Mouse (Mus musculus) hindbrain, embryonic 10.5 days (tissue): ENCODE results near the gene Eif2b2. TPM values are rescaled to one million over a fixed set of nuclear protein-coding genes. Genes with fewer than 3 reads are reported as not detected.

ENCODE experiments used
- DNase-seq: peaks from one replicate; pipeline ENCODE4 v3.0.0-alpha.2; 2017; ENCODE audit warnings: low spot score
- H3K27ac ChIP-seq: fragments of 300-500 bp; sonication (generic); 2 replicates; pipeline ENCODE4 v1.5.1; 2016; ENCODE audit warnings: mild to moderate bottlenecking, moderate library complexity
- H3K27me3 ChIP-seq: fragments of 300-500 bp; sonication (generic); 2 replicates; pipeline ENCODE4 v1.6.1; 2016; ENCODE audit warnings: mild to moderate bottlenecking; ENCODE audit not compliant: poor library complexity, insufficient read depth, severe bottlenecking
- H3K36me3 ChIP-seq: fragments of 300-500 bp; sonication (generic); 2 replicates; pipeline ENCODE4 v1.6.1; 2016; ENCODE audit warnings: mild to moderate bottlenecking, moderate library complexity
- H3K4me1 ChIP-seq: fragments of 300-500 bp; sonication (generic); replicated peaks from 2 replicates; pipeline ENCODE4 v1.6.1; 2016; ENCODE audit warnings: mild to moderate bottlenecking
- H3K4me3 ChIP-seq: fragments of 300-500 bp; sonication (generic); 2 replicates; pipeline ENCODE4 v1.5.1; 2016; ENCODE audit warnings: mild to moderate bottlenecking, moderate library complexity
- H3K9me3 ChIP-seq: fragments of 300-500 bp; sonication (generic); 2 replicates; pipeline ENCODE4 v1.6.1; 2016; ENCODE audit warnings: mild to moderate bottlenecking, moderate library complexity
- WGBS: fragments of 180-500 bp; shearing (Covaris S2); methylation state at CpG from one replicate; pipeline ENCODE4 v1.1.7; 2016; 5-methylcytosine and 5-hydroxymethylcytosine counted together
- polyA plus RNA-seq: library from polyadenylated mRNA; unstranded; fragments of >200 nt; fragmentation: Nextera tagmentation; extraction: Ambion mirVana; gene quantifications from 2 replicates; pipeline ENCODE4 v1.2.1, GENCODE M21; 2016

Eif2b2 gene
- polyA plus RNA-seq, 1 experiment from 2014 or later: 131 TPM

GRCm38 (mm10) chr12:85197936-85198335 lies 21.3 kb upstream of the Eif2b2 start:
- Histone ChIP-seq H3K27ac (0 out of 2 replicates have a peak overlapping the region, but pooled peaks have one; percentile 43), H3K27me3 (peaks cover 32% of the 10 kb centered on the region), H3K9me3 (no peaks in the 10 kb centered on the region), H3K4me1 (peaks cover 40% of the 10 kb centered on the region), H3K36me3 (no peaks in the 10 kb centered on the region), H3K4me3 (peak overlapping the region; percentile 4; the same call in 1 of the 2 replicates)
- peak; percentile 52 for DNase-seq
- WGBS: 43% methylated on average over 8 of the region's 8 CpGs

- Histone ChIP-seq H3K27ac (no peak overlapping the region), H3K4me1 (peaks cover 39% of the 10 kb centered on the region), H3K9me3 (no peaks in the 10 kb centered on the region), H3K27me3 (peaks cover 18% of the 10 kb centered on the region; the same call in 1 of the 2 replicates), H3K36me3 (no peaks in the 10 kb centered on the region), H3K4me3 (no peak overlapping the region)
- DNase-seq: no peak
- 90% methylated on average over 1 of the region's 1 CpGs for WGBS
Observed at GRCm38 (mm10) chr12:85199954-85200353, 19.3 kb upstream of the Eif2b2 start.

- H3K4me1 ChIP-seq: peaks cover 43% of the 10 kb centered on the region
- WGBS: 26% methylated on average over 24 of the region's 24 CpGs
- no peaks in the 10 kb centered on the region for H3K9me3 ChIP-seq
- peaks cover 6% of the 10 kb centered on the region; the same call in 1 of the 2 replicates for H3K27me3 ChIP-seq
- peak overlapping the region; percentile 5; the same call in 1 of the 2 replicates for H3K4me3 ChIP-seq
- DNase-seq: no peak
- peak overlapping the region; percentile 75 for H3K27ac ChIP-seq
- no peaks in the 10 kb centered on the region for H3K36me3 ChIP-seq
Observed at GRCm38 (mm10) chr12:85200929-85201829, 18.1 kb upstream of the Eif2b2 start.

GRCm38 (mm10) chr12:85201830-85202147 lies 17.5 kb upstream of the Eif2b2 start:
- whole genome bisulfite sequencing: 79% methylated on average over 2 of the region's 2 CpGs
- no peak for DNase-seq
- peaks cover 40% of the 10 kb centered on the region for H3K4me1 ChIP-seq
- no peaks in the 10 kb centered on the region for H3K36me3 ChIP-seq
- H3K9me3 ChIP-seq: no peaks in the 10 kb centered on the region
- H3K4me3 ChIP-seq: no peak overlapping the region
- peak overlapping the region; percentile 75 for H3K27ac ChIP-seq
- 0 out of 2 replicates have a peak, but pooled peaks cover 4% of the 10 kb centered on the region for H3K27me3 ChIP-seq

- no peak for DNase-seq
- H3K4me1 ChIP-seq: peaks cover 36% of the 10 kb centered on the region
- WGBS: 82% methylated on average over 7 of the region's 7 CpGs
- 0 out of 2 replicates have a peak, but pooled peaks cover 1% of the 10 kb centered on the region for H3K27me3 ChIP-seq
- H3K36me3 ChIP-seq: no peaks in the 10 kb centered on the region
- no peak overlapping the region for H3K4me3 ChIP-seq
- H3K27ac ChIP-seq: peak overlapping the region; percentile 75; the same call in 1 of the 2 replicates
- H3K9me3 ChIP-seq: no peaks in the 10 kb centered on the region
Observed at GRCm38 (mm10) chr12:85202191-85202590, 17.1 kb upstream of the Eif2b2 start.

GRCm38 (mm10) chr12:85203699-85204098 lies 15.6 kb upstream of the Eif2b2 start:
- Histone ChIP-seq H3K4me3 (no peak overlapping the region), H3K27me3 (no peaks in the 10 kb centered on the region), H3K36me3 (no peaks in the 10 kb centered on the region), H3K27ac (no peak overlapping the region), H3K4me1 (peaks cover 25% of the 10 kb centered on the region), H3K9me3 (no peaks in the 10 kb centered on the region)
- DNase-seq: no peak
- 83% methylated on average over 5 of the region's 5 CpGs for WGBS

GRCm38 (mm10) chr12:85204105-85204504 lies 15.2 kb upstream of the Eif2b2 start:
- 56% methylated on average over 8 of the region's 8 CpGs for WGBS
- Histone ChIP-seq H3K9me3 (no peaks in the 10 kb centered on the region), H3K36me3 (no peaks in the 10 kb centered on the region), H3K27me3 (no peaks in the 10 kb centered on the region), H3K27ac (no peak overlapping the region), H3K4me1 (peaks cover 25% of the 10 kb centered on the region), H3K4me3 (no peak overlapping the region)
- DNase-seq: no peak

- no peak overlapping the region for H3K4me3 ChIP-seq
- H3K4me1 ChIP-seq: peaks cover 25% of the 10 kb centered on the region
- H3K27ac ChIP-seq: 0 out of 2 replicates have a peak overlapping the region, but pooled peaks have one; percentile 5
- no peaks in the 10 kb centered on the region for H3K36me3 ChIP-seq
- H3K27me3 ChIP-seq: no peaks in the 10 kb centered on the region
- H3K9me3 ChIP-seq: no peaks in the 10 kb centered on the region
- no peak for DNase-seq
- WGBS: 88% methylated on average over 10 of the region's 10 CpGs
Observed at GRCm38 (mm10) chr12:85205425-85205824, 13.9 kb upstream of the Eif2b2 start.

GRCm38 (mm10) chr12:85208687-85209199 lies 10.5 kb upstream of the Eif2b2 start:
- H3K4me3 ChIP-seq: no peak overlapping the region
- no peaks in the 10 kb centered on the region for H3K27me3 ChIP-seq
- H3K4me1 ChIP-seq: 0 out of 2 replicates have a peak, but pooled peaks cover 6% of the 10 kb centered on the region
- 41% methylated on average over 7 of the region's 7 CpGs for WGBS
- H3K27ac ChIP-seq: no peak overlapping the region
- H3K9me3 ChIP-seq: no peaks in the 10 kb centered on the region
- no peaks in the 10 kb centered on the region for H3K36me3 ChIP-seq
- no peak for DNase-seq

- DNase-seq: no peak
- 75% methylated on average over 5 of the region's 5 CpGs for WGBS
- Histone ChIP-seq H3K9me3 (no peaks in the 10 kb centered on the region), H3K27ac (no peak overlapping the region), H3K27me3 (no peaks in the 10 kb centered on the region), H3K4me1 (peaks cover 13% of the 10 kb centered on the region), H3K36me3 (no peaks in the 10 kb centered on the region), H3K4me3 (no peak overlapping the region)
Observed at GRCm38 (mm10) chr12:85215031-85215430, 4.2 kb upstream of the Eif2b2 start.

GRCm38 (mm10) chr12:85217733-85218310 lies 1.5 kb upstream of the Eif2b2 start:
- Histone ChIP-seq H3K36me3 (peaks cover 22% of the 10 kb centered on the region), H3K27ac (no peak overlapping the region), H3K9me3 (no peaks in the 10 kb centered on the region), H3K4me1 (peaks cover 28% of the 10 kb centered on the region), H3K4me3 (no peak overlapping the region), H3K27me3 (no peaks in the 10 kb centered on the region)
- 82% methylated on average over 2 of the region's 2 CpGs for WGBS
- DNase-seq: no peak

- no peak for DNase-seq
- Histone ChIP-seq H3K4me1 (peaks cover 28% of the 10 kb centered on the region), H3K4me3 (peak overlapping the region; percentile 92), H3K9me3 (no peaks in the 10 kb centered on the region), H3K27ac (peak overlapping the region; percentile 88), H3K36me3 (peaks cover 42% of the 10 kb centered on the region), H3K27me3 (no peaks in the 10 kb centered on the region)
- WGBS: 5% methylated on average over 12 of the region's 12 CpGs
Observed at GRCm38 (mm10) chr12:85219905-85220290, 617 bp downstream of the Eif2b2 start.

- peaks cover 55% of the 10 kb centered on the region for H3K36me3 ChIP-seq
- peaks cover 8% of the 10 kb centered on the region for H3K4me1 ChIP-seq
- no peak overlapping the region for H3K4me3 ChIP-seq
- no peak for DNase-seq
- no peak overlapping the region for H3K27ac ChIP-seq
- WGBS: 66% methylated on average over 7 of the region's 7 CpGs
- no peaks in the 10 kb centered on the region for H3K27me3 ChIP-seq
- H3K9me3 ChIP-seq: no peaks in the 10 kb centered on the region
Observed at GRCm38 (mm10) chr12:85227227-85227626, 7.9 kb downstream of the Eif2b2 start.
